Mouse (Mus musculus): ENCODE measurements around the gene Gm44502.
A peak's percentile ranks its signal among the peaks of the same experiment; 100 is the strongest.

Gene Gm44502

GRCm38 (mm10) chr15:89373027-89373761 lies 56.3 kb downstream of the Gm44502 start:
- peaks cover 84% of the 10 kb centered on the region for H3K4me1 ChIP-seq (replicated peaks; ENCODE audit: low read depth, low read length)
- H3K9me3 ChIP-seq (ENCODE audit: low read length), result no peaks in the 10 kb centered on the region
- H3K36me3 ChIP-seq (ENCODE audit: insufficient read depth, low read length), result peaks cover 50% of the 10 kb centered on the region
- H3K4me3 ChIP-seq (replicated peaks; ENCODE audit: low read length), result peak overlapping the region; percentile 88
- peaks cover 19% of the 10 kb centered on the region for H3K27me3 ChIP-seq (ENCODE audit: insufficient read depth, low read length)
- no peak for TF ChIP-seq POU5F1 (IDR thresholded peaks at IDR 0.05; ENCODE audit: borderline replicate concordance, low read length)
- no peak for TF ChIP-seq NANOG (IDR thresholded peaks at IDR 0.05; ENCODE audit: borderline replicate concordance, low read length)
- no peak; the same call in 1 of the 2 replicates for TF ChIP-seq CTCF (conservative IDR thresholded peaks at IDR 0.05; ENCODE audit: low read length)

GRCm38 (mm10) chr15:89372536-89372935 lies 57.0 kb downstream of the Gm44502 start:
- peak overlapping the region; percentile 88 for H3K4me3 ChIP-seq (replicated peaks; ENCODE audit: low read length)
- H3K36me3 ChIP-seq (ENCODE audit: insufficient read depth, low read length), result peaks cover 57% of the 10 kb centered on the region
- no peak for TF ChIP-seq POU5F1 (IDR thresholded peaks at IDR 0.05; ENCODE audit: borderline replicate concordance, low read length)
- no peak for TF ChIP-seq CTCF (conservative IDR thresholded peaks at IDR 0.05; ENCODE audit: low read length)
- TF ChIP-seq NANOG (IDR thresholded peaks at IDR 0.05; ENCODE audit: borderline replicate concordance, low read length), result no peak
- H3K4me1 ChIP-seq (replicated peaks; ENCODE audit: low read depth, low read length), result peaks cover 82% of the 10 kb centered on the region
- peaks cover 12% of the 10 kb centered on the region for H3K27me3 ChIP-seq (ENCODE audit: insufficient read depth, low read length)
- H3K9me3 ChIP-seq (ENCODE audit: low read length), result no peaks in the 10 kb centered on the region

- Histone ChIP-seq H3K9me3 (ENCODE audit: low read length) (no peaks in the 10 kb centered on the region), H3K4me3 (replicated peaks; ENCODE audit: low read length) (peak overlapping the region; percentile 88), H3K36me3 (ENCODE audit: insufficient read depth, low read length) (peaks cover 62% of the 10 kb centered on the region), H3K27me3 (ENCODE audit: insufficient read depth, low read length) (peaks cover 8% of the 10 kb centered on the region), H3K4me1 (replicated peaks; ENCODE audit: low read depth, low read length) (peaks cover 77% of the 10 kb centered on the region)
- TF ChIP-seq POU5F1 (IDR thresholded peaks at IDR 0.05; ENCODE audit: borderline replicate concordance, low read length), result no peak
- TF ChIP-seq CTCF (conservative IDR thresholded peaks at IDR 0.05; ENCODE audit: low read length), result no peak
- no peak for TF ChIP-seq NANOG (IDR thresholded peaks at IDR 0.05; ENCODE audit: borderline replicate concordance, low read length)
These were observed 57.4 kb downstream of the Gm44502 start for GRCm38 (mm10) chr15:89372068-89372467.

Data from E14TG2a.4 (cell line).